Mouse (Mus musculus): ENCODE results near the gene Setd1a. TPM values are rescaled to one million over a fixed set of nuclear protein-coding genes. Genes with fewer than 3 reads are reported as not detected.

The Setd1a gene
- polyA plus RNA-seq, 1 experiment from 2014 or later = 6.9 TPM

DNA sequence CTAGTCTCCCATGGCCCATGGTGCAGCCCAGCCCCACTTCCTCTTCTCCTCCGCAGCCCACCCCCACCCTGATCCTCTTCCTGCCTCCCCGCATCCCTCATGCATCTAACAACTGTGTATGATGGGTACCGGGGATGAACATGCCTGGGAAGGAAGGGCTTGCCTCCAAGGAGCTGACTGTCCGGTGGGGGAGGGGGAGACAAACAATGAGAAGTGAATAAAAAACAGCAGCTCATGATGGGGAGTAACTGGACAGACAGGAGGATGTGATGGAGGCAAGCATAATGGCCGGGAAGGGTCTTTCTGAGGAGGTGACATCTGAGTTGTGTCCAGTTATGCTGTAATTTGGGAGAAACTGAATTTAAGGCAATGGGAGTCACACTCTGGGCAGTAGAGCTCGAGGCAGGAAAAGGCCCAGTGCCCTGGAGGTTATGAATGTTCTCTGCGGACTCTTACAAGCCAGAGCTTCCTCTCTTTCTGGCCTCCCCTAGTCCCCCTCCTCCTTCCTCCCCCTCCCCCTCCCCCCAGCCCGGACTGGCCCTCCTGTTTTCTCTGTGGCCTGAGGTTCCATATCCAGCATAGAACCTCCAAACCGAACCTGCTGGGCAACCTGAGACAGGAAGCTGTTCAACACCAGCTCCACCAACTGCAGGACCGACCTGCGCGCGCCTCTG is 44.5 kb downstream of the Setd1a start:
- no peak for DNase-seq (ENCODE audit: low spot score)
- no peak for ATAC-seq (ENCODE audit: low FRiP score, low TSS enrichment)
- H3K4me1 ChIP-seq (replicated peaks; ENCODE audit: control insufficient read depth, insufficient read depth) = no peaks in the 10 kb centered on the region; the same call in 1 of the 2 replicates
- no peak overlapping the region for H3K27ac ChIP-seq (replicated peaks)
- H3K4me3 ChIP-seq (ENCODE audit: low read depth, low read length) = no peak overlapping the region
- no peak overlapping the region for H3K9ac ChIP-seq (ENCODE audit: low read length)
- H3K27me3 ChIP-seq (ENCODE audit: control insufficient read depth, insufficient read depth, low read length) = no peaks in the 10 kb centered on the region
- TF ChIP-seq EP300 (optimal IDR thresholded peaks at IDR 0.05) = no peak
- no peak for TF ChIP-seq CTCF (IDR thresholded peaks at IDR 0.05; ENCODE audit: low read depth)
- H3K4me2 ChIP-seq (replicated peaks; ENCODE audit: low read depth) = no peak overlapping the region
- no peaks in the 10 kb centered on the region for H3K36me3 ChIP-seq (ENCODE audit: control insufficient read depth, insufficient read depth, low read length)
- 59% methylated on average over 13 of the region's 13 CpGs for WGBS
- H3K9me3 ChIP-seq (ENCODE audit: control insufficient read depth, low read length) = no peaks in the 10 kb centered on the region

- Histone ChIP-seq H3K4me2 (replicated peaks; ENCODE audit: low read depth) (no peak overlapping the region), H3K4me3 (ENCODE audit: low read depth, low read length) (no peak overlapping the region), H3K9me3 (ENCODE audit: control insufficient read depth, low read length) (no peaks in the 10 kb centered on the region), H3K27ac (replicated peaks) (no peak overlapping the region), H3K27me3 (ENCODE audit: control insufficient read depth, insufficient read depth, low read length) (no peaks in the 10 kb centered on the region), H3K4me1 (replicated peaks; ENCODE audit: control insufficient read depth, insufficient read depth) (no peaks in the 10 kb centered on the region; the same call in 1 of the 2 replicates), H3K36me3 (ENCODE audit: control insufficient read depth, insufficient read depth, low read length) (no peaks in the 10 kb centered on the region), H3K9ac (ENCODE audit: low read length) (no peak overlapping the region)
- ATAC-seq (ENCODE audit: low FRiP score, low TSS enrichment) (no peak), DNase-seq (ENCODE audit: low spot score) (no peak)
- no peak for TF ChIP-seq CTCF (IDR thresholded peaks at IDR 0.05; ENCODE audit: low read depth)
- no peak for TF ChIP-seq EP300 (optimal IDR thresholded peaks at IDR 0.05)
- 77% methylated on average over 3 of the region's 3 CpGs for WGBS
Measured at GRCm38 (mm10) chr7:127822494-127822893, 46.0 kb downstream of the Setd1a start.

- Histone ChIP-seq H3K9me3 (ENCODE audit: control insufficient read depth, low read length) (no peaks in the 10 kb centered on the region), H3K4me3 (ENCODE audit: low read depth, low read length) (peak overlapping the region; percentile 52), H3K27ac (replicated peaks) (no peak overlapping the region), H3K36me3 (ENCODE audit: control insufficient read depth, insufficient read depth, low read length) (no peaks in the 10 kb centered on the region), H3K4me2 (replicated peaks; ENCODE audit: low read depth) (peak overlapping the region; percentile 63), H3K27me3 (ENCODE audit: control insufficient read depth, insufficient read depth, low read length) (no peaks in the 10 kb centered on the region), H3K4me1 (replicated peaks; ENCODE audit: control insufficient read depth, insufficient read depth) (no peaks in the 10 kb centered on the region; the same call in 1 of the 2 replicates), H3K9ac (ENCODE audit: low read length) (peak overlapping the region; percentile 70)
- TF ChIP-seq EP300 (optimal IDR thresholded peaks at IDR 0.05) (no peak), CTCF (IDR thresholded peaks at IDR 0.05; ENCODE audit: low read depth) (peak; percentile 37; the same call in 1 of the 2 replicates)
- DNase-seq (ENCODE audit: low spot score) (no peak), ATAC-seq (ENCODE audit: low FRiP score, low TSS enrichment) (no peak)
- WGBS = 72% methylated on average over 11 of the region's 11 CpGs
Measured at GRCm38 (mm10) chr7:127823236-127824171, 47.0 kb downstream of the Setd1a start.

DNA sequence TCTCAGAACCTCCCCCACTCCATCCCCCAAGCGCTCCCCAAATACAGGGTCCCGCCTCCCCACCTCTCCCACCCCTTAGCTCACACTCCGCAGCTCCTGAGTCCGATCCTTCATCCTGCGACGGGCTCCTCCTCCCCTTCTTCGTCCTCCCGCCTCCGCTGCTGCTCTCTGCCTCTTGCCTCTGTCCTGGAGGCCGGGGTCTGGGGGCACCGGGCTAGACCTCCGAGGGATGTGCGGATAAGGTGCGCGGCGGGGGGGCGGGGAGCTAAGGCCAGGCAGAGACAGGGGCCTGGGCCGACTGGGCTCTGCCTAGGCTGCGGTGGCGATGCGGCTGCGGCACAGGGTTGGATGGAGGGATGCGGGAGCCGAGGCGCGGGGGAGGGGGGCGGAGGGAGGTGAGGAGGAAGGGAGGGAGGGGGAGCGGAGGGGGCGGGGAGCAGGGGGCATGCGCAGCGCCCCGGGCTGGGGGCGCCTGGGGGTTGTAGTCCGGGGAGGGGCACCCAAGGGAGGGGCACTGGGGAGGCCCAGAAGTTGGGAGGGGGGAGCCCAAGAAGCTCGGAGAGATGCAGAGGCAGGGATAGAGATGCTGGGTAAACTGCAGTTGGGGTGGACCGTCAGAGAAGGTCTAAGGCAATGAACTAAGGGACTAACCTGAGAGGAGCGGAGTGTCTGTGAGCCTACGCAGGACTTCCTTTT is 47.9 kb downstream of the Setd1a start, which contains the start of the genes Stx4a and Stx1b:
TSS of gene Stx4a (plus strand) at position 119 of the 696 bp plus-strand sequence.
TSS of gene Stx1b (minus strand) at position 374 of the 696 bp plus-strand sequence.
- Histone ChIP-seq H3K4me3 (ENCODE audit: low read depth, low read length) (peak within 1 kb of the TSS; percentile 52), H3K36me3 (ENCODE audit: control insufficient read depth, insufficient read depth, low read length) (no peaks in the 10 kb centered on the region), H3K4me1 (replicated peaks; ENCODE audit: control insufficient read depth, insufficient read depth) (no peaks in the 10 kb centered on the region; the same call in 1 of the 2 replicates), H3K4me2 (replicated peaks; ENCODE audit: low read depth) (peak within 1 kb of the TSS; percentile 63), H3K9me3 (ENCODE audit: control insufficient read depth, low read length) (no peaks in the 10 kb centered on the region), H3K27me3 (ENCODE audit: control insufficient read depth, insufficient read depth, low read length) (no peaks in the 10 kb centered on the region), H3K27ac (replicated peaks) (0 out of 2 replicates have a peak within 1 kb of the TSS, but pooled peaks have one; percentile 24), H3K9ac (ENCODE audit: low read length) (peak within 1 kb of the TSS; percentile 70)
- peak; percentile 60; the same call in 1 of the 2 replicates for ATAC-seq (ENCODE audit: low FRiP score, low TSS enrichment)
- TF ChIP-seq EP300 (optimal IDR thresholded peaks at IDR 0.05) (no peak), CTCF (IDR thresholded peaks at IDR 0.05; ENCODE audit: low read depth) (no peak)
- 7% methylated on average over 30 of the region's 38 CpGs for WGBS
- DNase-seq (ENCODE audit: low spot score) = peak; percentile 58

- no peak overlapping the region for H3K4me3 ChIP-seq (ENCODE audit: low read depth, low read length)
- no peak overlapping the region for H3K27ac ChIP-seq (replicated peaks)
- DNase-seq (ENCODE audit: low spot score) (no peak), ATAC-seq (ENCODE audit: low FRiP score, low TSS enrichment) (no peak)
- no peak overlapping the region for H3K4me2 ChIP-seq (replicated peaks; ENCODE audit: low read depth)
- TF ChIP-seq CTCF (IDR thresholded peaks at IDR 0.05; ENCODE audit: low read depth) (no peak), EP300 (optimal IDR thresholded peaks at IDR 0.05) (no peak)
- H3K27me3 ChIP-seq (ENCODE audit: control insufficient read depth, insufficient read depth, low read length) = no peaks in the 10 kb centered on the region
- H3K9me3 ChIP-seq (ENCODE audit: control insufficient read depth, low read length) = no peaks in the 10 kb centered on the region
- H3K4me1 ChIP-seq (replicated peaks; ENCODE audit: control insufficient read depth, insufficient read depth) = no peaks in the 10 kb centered on the region
- whole genome bisulfite sequencing = 72% methylated on average over 2 of the region's 2 CpGs
- H3K36me3 ChIP-seq (ENCODE audit: control insufficient read depth, insufficient read depth, low read length) = no peaks in the 10 kb centered on the region
- no peak overlapping the region for H3K9ac ChIP-seq (ENCODE audit: low read length)
Measured at GRCm38 (mm10) chr7:127835550-127835949, 59.1 kb downstream of the Setd1a start.
